Mouse (Mus musculus): ENCODE data around the gene Eral1. TPM values are rescaled to one million over a fixed set of nuclear protein-coding genes. Genes with fewer than 3 reads are reported as not detected.

Gene Eral1
- 10 to 100 TPM; 18.4 to 19.0 TPM for total RNA-seq (2021)
- long read RNA-seq, experiment 1, transcript Eral1-201 (10 exons, 2,014 nt) = major isoform, 16 of 25 reads
- long read RNA-seq, experiment 1, partial matches to known transcripts = 3 of 25 reads
- long read RNA-seq, experiment 1, other reads (novel, unspliced or antisense) = 4 of 25 reads
- long read RNA-seq, experiment 2, transcript Eral1-201 (10 exons, 2,014 nt) = major isoform, 14 of 21 reads
- long read RNA-seq, experiment 2, partial matches to known transcripts = 1 of 21 reads
- long read RNA-seq, experiment 2, other reads (novel, unspliced or antisense) = 3 of 21 reads

DNA sequence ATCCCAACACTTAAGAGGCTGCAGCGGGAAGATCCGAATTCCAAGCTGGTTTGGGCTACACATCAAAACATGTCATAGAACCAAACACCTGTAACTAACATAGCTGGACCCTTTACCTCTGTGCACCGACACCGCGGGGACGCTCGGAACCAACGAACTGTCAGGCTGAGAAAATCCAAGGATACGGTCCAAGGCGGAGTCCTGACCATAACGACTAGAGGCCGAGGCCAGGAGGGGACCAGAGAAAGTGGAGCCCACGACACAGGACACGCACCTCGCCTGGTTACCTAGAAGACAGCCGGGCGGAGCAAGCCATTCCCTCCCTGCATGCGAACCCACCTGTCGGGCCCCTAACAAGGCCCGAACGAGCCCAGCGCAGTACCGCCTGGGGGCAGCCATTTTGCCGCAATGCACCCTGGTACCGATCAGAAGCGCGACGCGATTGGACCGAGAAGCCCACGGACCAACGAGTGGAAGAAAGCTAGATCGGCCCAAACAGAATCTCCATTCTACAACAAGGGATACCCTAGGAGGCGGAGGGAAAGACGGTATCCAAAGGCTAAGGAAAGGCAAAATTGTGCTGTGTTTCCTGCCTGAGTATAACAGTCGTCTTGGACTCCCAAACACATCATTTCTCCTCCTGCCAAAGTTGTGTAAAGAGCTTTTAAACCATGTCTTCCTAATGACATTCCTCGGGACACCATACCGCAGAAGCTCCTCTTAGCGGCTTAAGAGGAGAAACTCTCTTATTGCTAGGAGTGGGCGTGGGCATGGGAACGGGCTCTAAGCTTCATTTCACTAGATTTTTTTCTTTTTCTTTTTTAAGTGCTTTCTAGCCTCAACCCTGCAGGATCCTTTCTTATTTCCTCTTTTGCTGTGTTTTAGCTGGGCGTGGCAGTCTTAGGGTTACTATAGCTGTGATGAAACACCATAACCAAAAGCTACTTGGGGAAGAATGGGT, at the start of gene Eral1:
TSS of gene Eral1 (minus strand) at position 423 of the 961 bp plus-strand sequence.
- peak; percentile 85 to 86 for DNase-seq (ENCODE audit: low spot score in 2 of 2)

DNA sequence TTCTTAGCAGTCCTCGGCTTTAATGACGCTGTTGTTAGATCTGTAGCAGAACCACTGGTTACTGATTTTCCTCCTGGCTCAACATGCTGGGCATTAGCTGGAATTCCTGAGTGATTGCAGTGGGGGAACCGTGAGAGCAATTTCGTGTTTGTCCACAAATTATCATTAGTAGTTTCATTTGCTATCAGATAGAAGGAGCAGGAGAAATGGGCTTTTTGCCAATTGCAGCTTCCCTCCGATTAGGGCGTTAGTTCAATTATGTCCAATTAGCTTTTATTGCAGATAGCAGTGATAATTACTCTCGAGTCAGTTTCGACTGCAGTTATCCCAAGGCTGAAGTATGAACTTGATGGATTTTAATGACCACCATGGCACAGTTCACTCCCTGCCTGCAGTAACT, 49.3 kb upstream of the Eral1 start:
- no peak for DNase-seq (ENCODE audit: low spot score in 2 of 2)

DNA sequence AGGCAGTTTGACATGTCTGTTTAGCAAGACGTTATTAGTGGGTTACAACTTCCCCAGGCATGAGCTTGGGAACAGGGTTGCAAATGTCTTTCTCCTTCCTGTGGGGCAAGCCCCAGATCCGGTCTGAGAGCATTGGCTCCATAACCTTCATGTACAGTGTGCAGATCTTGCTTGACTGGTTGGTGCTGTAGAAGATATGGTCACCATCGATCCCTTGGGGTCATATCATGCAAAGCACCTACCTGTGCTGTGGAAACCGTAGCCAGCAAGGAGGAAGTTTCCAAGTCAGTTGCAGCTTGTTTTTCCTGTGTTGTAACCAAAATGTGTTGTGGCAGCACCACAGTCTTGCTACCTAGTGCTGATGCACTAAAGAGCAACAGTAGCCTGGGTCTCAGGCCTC, 46.6 kb upstream of the Eral1 start:
- DNase-seq (ENCODE audit: low spot score in 2 of 2) = no peak

DNA sequence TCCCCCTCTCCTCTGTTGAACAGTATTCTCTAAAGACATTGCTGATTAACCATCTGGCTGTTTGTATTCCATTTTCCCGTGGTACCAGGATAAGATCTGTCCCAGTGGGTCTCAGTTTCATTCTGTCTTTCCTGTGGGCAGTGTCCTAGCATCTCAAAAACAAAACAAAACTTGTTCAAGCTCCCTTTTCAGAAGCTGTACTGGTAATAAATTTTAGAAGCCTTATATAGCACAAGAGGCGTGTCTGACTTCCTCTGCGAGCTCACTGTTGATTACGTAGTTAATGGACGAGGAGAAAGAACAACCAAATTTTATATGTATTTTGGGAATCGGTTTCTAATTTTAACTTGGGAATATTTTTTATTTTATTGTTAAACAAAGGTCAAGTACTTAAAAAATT, 45.5 kb upstream of the Eral1 start:
- DNase-seq (ENCODE audit: low spot score in 2 of 2) = no peak

DNA sequence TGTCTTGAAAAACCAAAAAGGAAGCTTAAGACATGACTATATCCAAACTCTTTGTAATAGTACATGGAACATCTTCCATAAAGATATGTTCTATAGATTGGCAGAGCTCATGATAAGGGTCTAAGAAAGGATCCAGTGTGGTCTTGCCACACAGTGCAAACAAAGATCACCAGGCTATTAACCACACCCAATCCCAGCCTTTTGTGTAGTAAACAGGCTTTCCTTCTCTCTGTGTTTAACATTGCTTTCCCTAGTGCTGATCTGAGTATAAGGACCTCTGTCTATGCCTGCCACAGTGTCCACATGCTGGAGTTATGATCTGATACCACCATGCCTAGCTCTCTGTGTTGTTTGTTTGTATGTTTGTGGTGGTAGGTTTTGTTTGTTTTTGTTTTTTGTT, 43.6 kb upstream of the Eral1 start:
- no peak for DNase-seq (ENCODE audit: low spot score in 2 of 2)

DNA sequence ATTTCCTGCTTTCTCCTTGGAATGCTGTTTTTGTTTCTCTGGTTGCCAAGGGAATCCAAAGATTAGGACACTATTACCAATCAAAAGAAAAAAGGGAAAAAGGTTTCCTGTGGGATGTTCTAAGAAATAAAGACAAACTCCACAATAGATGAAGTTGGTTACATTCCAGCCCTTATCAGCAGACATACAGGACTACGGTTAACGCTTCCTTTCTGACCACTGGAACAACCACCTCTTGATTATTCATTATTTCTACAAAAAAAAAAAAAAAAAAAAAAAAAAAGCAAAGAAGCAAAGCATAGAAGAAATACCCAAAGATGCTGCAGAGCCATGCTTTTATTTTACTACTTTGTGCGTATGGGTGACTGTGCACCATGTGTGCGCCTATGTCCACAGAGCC, 42.6 kb upstream of the Eral1 start:
- DNase-seq (ENCODE audit: low spot score in 2 of 2) = no peak

DNA sequence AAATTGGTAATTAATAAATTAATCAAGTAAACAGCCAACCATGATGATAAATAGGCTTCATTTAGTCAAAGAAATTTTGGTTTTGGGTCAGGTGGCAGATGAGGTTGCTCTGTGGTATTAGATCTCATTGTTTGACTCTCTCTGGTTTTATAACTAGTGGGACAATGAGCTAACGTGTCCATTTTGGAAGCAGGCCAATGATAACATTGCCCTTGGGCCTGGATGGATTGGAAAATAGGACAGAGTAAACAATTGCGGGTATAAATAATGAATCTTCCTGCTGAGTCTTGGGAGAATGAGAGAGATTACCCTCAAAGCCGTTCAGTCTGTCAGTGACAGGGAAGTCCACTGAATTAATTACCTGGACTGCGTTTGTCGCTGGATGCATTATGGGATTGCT, 41.0 kb upstream of the Eral1 start:
- DNase-seq (ENCODE audit: low spot score in 2 of 2) = no peak

DNA sequence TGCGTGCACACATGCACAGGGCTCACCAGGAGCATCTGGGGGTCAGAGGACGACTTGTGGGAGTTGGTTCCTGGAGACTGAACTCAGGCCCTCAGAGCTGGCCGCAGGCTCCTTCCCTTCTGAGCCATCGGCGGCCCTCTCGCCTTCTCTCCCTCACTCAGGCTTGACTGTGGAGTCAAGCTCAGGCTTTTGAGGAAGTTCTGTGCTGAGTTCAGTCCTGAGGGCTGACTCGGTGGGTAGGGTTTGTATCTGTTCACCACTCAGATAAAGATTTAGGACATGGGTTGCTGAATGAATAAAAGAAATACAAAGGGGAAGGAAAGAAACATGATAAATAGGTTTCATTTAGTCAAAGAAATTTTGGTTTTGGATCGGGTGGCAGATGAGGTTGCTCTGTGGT, 39.7 kb upstream of the Eral1 start:
- no peak for DNase-seq (ENCODE audit: low spot score in 2 of 2)

DNA sequence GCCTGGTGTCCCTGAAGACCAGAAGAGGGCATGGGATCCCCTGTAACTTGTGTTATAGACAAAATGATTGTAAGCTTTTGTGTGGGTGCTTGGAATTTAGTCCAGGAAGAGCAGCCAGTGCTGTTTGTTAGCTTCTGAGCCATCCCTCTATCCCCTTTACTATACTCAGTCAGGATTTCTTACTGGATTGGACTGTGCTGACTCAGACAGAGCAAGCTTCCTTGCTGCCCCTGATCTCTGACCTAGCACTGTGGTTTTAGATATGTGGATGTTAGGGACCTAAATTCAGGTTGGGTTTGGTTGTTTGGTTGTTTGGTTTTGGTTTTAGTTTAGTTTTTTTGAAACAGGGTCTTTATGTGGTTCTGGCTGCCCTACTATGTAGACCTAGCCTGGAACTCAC, 38.3 kb upstream of the Eral1 start:
- no peak for DNase-seq (ENCODE audit: low spot score in 2 of 2)

DNA sequence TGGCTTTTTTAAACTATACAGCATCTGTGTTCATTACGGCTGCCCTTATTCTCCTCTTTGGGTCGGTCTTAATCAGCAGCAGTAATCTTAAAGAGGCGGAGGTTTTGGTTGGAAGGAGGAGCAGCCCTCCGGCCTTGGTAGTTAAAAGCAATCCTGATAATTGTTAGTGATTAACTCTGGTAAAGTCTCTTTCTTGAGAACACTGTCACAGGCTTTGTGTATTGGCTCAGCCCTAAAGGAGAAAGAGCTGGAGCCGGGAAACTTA, 35.9 kb upstream of the Eral1 start:
- DNase-seq (ENCODE audit: low spot score in 2 of 2) = no peak

DNA sequence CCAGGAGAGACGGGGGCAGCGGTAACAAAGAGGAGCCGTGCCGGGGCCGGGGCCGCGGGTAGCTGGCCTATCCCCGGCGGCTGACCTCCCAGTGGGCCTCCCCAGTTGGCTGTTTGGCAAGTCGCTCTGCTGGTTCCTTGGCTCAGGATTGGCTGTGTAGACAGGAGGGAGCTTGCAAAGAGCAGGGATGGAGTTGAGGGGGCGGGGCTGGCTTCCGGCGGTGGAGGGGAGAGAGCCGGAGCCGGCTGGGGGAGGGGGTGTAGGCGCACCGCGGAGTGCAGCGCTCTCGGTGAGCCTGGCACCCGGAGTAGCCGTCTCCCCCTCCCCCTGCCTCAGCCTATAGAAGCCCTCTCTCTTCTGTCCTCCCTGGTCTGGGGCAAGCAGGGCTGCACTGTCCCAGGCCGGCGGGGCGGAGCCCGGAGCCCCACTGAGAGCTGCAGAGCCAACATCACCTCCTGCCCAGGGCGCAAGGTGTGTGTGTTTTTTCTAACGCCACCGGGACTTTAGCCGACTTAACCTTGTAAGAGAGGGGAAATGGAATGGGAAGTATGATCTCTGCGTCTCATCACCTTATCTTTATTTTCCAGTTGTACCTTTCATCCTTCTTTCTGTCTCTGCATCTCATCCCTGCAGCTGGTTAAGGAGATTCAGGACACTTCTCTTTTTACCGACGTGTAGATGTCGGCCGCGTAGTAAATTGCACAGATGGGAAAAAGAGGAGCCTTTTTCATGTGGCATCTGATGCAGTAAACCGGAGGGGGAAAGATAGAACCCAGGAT, 35.4 kb upstream of the Eral1 start:
- DNase-seq (ENCODE audit: low spot score in 2 of 2) = peak; percentile 94 to 96

DNA sequence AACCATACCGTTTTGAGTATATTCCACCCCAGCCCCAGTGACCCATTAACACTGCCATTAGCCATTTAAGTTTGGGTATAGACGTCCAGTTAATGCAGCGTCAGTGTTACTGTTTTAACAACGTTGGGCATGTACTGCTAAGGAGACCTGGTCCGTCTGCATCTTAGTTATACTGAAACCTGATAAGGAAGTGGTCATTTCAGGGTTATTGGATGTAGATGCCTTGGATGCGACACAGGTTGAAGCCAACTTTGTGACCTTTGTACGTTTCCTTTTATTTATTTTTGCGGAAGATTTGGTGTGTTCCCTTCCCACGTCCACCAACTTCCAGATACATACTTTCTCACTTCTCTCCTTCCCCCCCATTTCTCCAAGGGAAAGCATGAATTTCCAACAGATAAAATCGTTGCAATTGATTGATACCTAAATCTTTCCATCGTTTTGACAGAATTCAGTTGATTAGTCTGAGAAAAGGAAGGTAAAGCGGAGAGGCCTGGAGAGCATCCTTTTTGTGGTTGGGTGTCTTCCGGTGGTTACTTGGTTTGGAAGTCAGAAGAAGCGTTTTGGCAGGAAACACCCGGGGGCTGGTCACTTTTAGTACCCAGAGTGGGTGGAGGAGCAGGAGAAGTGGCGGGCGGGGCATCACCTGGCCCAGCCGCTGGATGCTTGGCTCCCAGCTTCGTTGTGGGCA, 34.6 kb upstream of the Eral1 start:
- no peak for DNase-seq (ENCODE audit: low spot score in 2 of 2)

DNA sequence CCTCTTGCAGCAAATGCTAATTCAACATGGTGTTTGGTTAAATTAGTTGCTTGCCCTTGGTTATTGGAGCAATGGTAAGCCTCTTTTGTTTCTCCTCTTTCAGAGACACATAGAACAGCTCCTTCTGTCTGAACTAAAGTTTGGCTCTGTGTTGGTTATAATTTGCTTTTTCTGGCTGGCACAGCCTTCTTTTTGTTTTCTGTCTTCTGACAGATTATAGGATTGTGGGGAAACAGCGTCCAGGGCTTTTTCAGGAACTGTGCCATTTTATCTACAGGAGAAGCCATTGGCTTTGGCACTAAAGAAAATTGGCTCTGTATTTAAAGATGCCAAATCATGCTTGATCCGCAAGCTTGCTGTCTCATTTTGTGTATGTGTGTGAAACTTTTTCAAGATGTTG, 33.4 kb upstream of the Eral1 start:
- no peak for DNase-seq (ENCODE audit: low spot score in 2 of 2)

DNA sequence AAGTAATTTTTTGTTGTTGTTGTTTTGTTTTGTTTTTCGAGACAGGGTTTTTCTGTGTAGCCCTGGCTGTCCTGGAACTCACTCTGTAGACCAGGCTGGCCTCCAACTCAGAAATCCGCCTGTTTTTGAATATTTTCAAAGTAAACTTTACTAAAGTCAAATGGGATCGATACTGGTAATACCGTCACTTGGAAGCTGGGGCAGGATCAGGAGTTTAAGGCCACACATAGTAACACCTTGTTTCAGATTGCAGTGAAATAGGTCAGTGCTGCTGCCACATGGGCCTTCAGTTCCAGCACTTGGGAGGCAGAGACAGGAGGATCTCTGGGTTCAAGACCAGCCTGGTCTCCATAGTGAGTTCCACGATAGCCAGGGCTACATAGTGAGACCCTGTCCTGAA, 24.3 kb upstream of the Eral1 start:
- no peak for DNase-seq (ENCODE audit: low spot score in 2 of 2)

DNA sequence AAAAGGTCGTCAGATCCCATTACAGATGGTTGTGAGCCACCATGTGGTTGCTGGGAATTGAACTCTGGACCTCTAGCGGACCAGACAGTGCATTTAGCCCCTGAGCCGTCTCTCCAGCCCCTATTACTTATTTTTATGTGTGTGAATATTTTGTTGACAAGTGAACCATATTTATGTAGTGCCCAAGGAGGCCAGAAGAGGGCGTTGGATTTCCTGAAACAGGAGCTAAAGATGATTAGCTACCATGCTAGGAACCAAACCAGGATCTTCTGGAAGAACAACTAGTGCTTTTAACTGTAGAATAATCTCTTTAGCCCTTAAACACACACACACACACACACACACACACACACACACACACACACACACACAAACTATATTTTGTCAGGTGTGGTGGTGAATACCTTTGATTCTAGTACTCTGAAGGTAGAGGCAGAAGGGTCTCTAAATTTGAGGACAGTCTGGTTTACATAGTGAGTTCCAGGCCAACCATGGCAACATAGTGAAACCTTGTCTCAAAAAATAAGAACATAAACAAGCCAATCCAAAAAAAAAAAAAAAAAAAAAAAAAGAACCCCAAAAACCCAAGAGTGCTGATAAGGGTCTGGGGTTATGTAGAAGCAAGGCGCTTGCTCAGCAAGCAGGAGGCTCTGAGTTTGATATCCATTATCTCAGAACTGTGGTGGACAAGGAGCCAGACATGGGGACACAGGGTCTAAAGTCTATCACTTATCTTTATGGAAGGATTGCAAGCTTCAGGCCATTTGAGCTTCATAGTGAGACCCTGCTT, 23.0 kb upstream of the Eral1 start:
- DNase-seq (ENCODE audit: low spot score in 2 of 2) = no peak

DNA sequence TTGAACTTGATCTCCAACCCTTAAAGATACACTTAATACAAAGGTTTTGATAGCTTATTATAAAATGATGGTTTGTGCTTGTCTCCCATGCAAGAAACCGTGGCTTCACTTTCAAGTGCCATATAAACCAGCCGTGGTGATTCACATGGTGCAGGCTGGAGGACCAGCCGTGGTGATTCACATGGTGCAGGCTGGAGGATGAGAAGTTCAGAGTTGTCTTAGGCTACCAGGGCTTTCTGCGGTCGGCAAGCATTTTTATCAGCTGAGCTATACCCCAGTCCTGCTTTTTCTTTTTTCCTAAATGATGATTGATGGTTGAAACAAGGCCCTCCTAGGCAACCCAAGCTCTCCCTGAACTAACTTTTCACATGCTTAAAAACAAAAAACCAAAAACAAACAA, 22.0 kb upstream of the Eral1 start:
- no peak for DNase-seq (ENCODE audit: low spot score in 2 of 2)

DNA sequence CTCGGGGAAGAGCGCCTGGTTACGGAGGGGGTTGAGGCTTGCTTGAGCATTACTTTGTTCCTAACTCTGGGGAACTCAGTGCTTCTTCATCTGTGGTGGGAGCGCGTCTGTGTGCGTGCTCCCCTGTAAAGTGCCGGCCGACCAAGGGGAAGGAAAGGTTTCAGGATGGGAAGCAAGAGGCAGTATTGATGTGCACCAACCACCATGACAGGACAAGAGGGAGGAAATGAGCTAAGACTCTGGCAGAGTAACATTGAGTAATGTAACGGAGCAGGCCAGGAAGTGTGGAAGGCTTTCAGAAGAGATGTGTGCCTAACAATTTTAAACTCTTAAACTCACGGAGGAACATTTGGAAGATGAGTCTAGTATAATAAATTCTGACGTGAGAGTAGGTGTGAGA, 20.6 kb upstream of the Eral1 start:
- DNase-seq (ENCODE audit: low spot score in 2 of 2) = no peak

DNA sequence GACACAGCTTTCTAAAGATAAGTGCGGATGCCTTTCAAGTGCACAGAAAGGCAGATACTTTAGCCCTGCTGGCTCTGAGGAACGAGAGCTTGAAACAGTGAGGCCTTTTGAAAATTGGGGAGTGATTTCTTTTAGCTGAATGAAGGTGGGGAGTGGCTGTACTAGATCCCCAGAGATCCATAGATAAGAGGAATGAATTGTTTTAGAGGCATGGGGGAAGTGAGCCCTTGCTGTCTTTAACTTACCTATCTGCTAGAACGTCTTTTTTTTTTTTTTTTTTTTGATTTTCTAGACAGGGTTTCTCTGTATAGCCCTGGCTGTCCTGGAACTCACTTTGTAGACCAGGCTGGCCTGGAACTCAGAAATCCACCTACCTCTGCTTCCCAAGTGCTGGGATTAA, 16.9 kb upstream of the Eral1 start:
- no peak for DNase-seq (ENCODE audit: low spot score in 2 of 2)

DNA sequence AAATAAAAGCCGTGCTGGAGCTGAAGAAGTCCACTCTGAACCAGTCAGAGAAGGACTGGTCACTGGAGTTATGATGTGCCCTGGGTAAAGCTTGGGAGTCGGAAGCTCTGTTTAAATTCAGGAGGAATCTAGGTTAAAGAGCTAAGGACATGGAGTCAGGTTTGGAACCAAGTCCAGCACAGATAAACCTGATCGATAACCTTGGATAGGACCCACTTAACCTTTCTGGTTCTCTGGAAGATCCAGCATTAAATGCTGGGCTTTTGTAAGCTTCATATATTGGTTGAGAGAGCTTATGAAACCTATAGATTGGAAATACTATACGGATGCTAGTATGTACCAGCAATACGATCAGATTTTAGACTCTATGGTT, 14.9 kb upstream of the Eral1 start:
- DNase-seq (ENCODE audit: low spot score in 2 of 2) = no peak

DNA sequence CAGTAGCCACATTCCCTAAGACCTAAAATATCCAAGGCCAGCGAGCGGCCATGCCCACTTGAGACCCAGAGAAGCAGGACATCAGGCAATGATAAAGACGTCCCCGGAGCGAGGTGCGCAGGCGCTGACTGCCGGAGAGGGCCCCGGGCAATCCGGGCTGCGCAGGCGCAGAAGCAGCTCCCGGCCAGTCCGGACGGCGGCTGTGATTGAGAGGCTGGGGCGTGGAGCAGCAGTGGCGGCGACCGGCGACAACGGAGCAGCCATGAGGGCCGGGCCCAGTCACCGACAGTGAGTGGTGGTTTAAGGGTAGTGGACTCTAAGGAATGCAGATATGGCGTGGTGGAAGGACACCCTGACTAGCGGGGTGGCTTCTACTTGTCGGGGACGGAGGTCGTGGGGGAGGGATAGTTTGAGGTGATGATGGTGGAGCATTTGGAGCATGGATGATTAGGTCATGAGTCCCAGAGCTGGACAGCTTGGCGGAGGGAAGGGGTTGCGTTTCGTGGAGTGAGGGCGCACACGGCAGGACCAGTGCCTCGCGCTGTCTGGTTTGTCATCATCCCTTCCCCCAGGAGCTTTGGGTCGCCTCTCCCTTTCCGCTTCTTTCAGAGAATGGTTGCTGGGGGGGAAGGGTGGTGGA, 14.4 kb upstream of the Eral1 start, which contains the start of gene Fam222b:
TSS of gene Fam222b (plus strand) at position 157 of the 640 bp plus-strand sequence.
- DNase-seq (ENCODE audit: low spot score in 2 of 2) = peak; percentile 90 to 93

Measured in left cerebral cortex, adult 18-20 months (tissue).